Mouse (Mus musculus) hindbrain, embryonic 13.5 days (tissue): ENCODE measurements around the gene Snd1. TPM values are rescaled to one million over a fixed set of nuclear protein-coding genes. Genes with fewer than 3 reads are reported as not detected.
A peak's percentile ranks its signal among the peaks of the same experiment; 100 is the strongest.

Experiments
- ATAC-seq: fragments of 200-750 bp; cut with Nextera tagmentation; 2 replicates; pipeline ENCODE4 v1.8.0; 2017; ENCODE audit warnings: moderate TSS enrichment; ENCODE audit not compliant: low FRiP score
- H3K27ac ChIP-seq: fragments of 300-500 bp; sonication (generic); 2 replicates; pipeline ENCODE4 v1.5.1; 2015; ENCODE audit warnings: inconsistent platforms, mild to moderate bottlenecking, moderate library complexity
- H3K27me3 ChIP-seq: fragments of 300-500 bp; sonication (generic); 2 replicates; pipeline ENCODE4 v1.6.1; 2015; ENCODE audit warnings: mild to moderate bottlenecking, inconsistent platforms
- H3K36me3 ChIP-seq: fragments of 300-500 bp; sonication (generic); 2 replicates; pipeline ENCODE4 v1.6.1; 2015; ENCODE audit warnings: mild to moderate bottlenecking, inconsistent platforms
- H3K4me1 ChIP-seq: fragments of 300-500 bp; sonication (generic); replicated peaks from 2 replicates; pipeline ENCODE4 v1.6.1; 2015; ENCODE audit warnings: inconsistent platforms
- H3K4me2 ChIP-seq: fragments of 300-500 bp; sonication (generic); 2 replicates; pipeline ENCODE4 v1.6.1; 2015; ENCODE audit warnings: inconsistent platforms, mild to moderate bottlenecking, moderate library complexity
- H3K4me3 ChIP-seq: fragments of 300-500 bp; sonication (generic); 2 replicates; pipeline ENCODE4 v1.5.1; 2015; ENCODE audit warnings: mild to moderate bottlenecking, inconsistent platforms
- H3K9ac ChIP-seq: fragments of 300-500 bp; sonication (generic); 2 replicates; pipeline ENCODE4 v1.6.1; 2015; ENCODE audit warnings: mild to moderate bottlenecking, inconsistent platforms
- H3K9me3 ChIP-seq: fragments of 300-500 bp; sonication (generic); 2 replicates; pipeline ENCODE4 v1.6.1; 2016; ENCODE audit warnings: inconsistent platforms
- WGBS: fragments of 180-500 bp; shearing (Covaris S2); methylation state at CpG from one replicate; pipeline ENCODE4 v1.1.7; 2015; 5-methylcytosine and 5-hydroxymethylcytosine counted together
- polyA plus RNA-seq: library from polyadenylated mRNA; unstranded; fragments of >200 nt; fragmentation: Nextera tagmentation; extraction: Ambion mirVana; gene quantifications from 2 replicates; pipeline ENCODE4 v1.2.1, GENCODE M21; 2015

Gene Snd1
- polyA plus RNA-seq, 1 experiment from 2014 or later, result 81.2 TPM

DNA sequence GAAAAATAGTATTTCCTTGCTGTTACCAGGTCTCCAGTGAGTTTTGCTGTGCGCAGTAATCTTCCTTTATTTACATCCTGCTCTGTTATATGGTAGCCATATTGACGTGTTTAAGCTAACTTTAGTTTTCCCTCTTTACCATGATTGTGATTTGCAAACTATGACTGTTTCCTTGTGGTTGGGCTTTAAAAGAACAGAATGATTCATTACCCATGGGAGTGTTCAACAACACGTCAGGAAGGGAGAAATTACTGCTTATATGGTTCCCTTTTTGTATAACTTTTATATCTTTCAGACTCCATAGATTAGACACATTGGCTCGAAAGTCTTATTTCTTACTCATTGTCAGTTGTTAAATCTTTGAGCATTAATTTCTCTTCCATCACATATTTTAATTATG lies 138.5 kb downstream of the Snd1 start:
- no peaks in the 10 kb centered on the region for H3K36me3 ChIP-seq
- no peak overlapping the region for H3K4me2 ChIP-seq
- no peak overlapping the region for H3K27ac ChIP-seq
- no peak overlapping the region for H3K9ac ChIP-seq
- ATAC-seq, result no peak
- H3K27me3 ChIP-seq, result no peaks in the 10 kb centered on the region
- peaks cover 4% of the 10 kb centered on the region for H3K4me1 ChIP-seq
- H3K4me3 ChIP-seq, result no peak overlapping the region
- no peaks in the 10 kb centered on the region for H3K9me3 ChIP-seq
- WGBS, result 83% methylated on average over 4 of the region's 4 CpGs

DNA sequence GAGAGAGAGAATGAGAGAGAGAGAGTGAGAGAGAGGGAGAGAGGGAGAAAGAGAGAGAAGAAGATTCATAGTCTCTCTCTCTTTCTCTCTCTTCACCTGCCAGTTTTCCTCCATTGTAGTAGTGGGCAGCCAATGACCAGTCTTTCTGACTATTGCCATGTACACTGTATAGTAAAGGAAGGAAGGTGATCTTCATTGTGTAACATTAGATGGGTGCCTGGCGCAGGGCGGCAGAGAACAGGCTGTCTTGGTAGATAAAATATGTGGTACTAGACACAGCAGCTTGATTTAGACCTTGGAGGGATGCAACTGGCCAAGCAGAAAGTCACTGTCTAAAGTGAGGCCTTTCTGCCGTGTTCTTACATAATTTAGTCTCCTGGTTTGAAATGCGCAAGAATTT lies 139.9 kb downstream of the Snd1 start:
- H3K4me3 ChIP-seq, result no peak overlapping the region
- no peak overlapping the region for H3K4me2 ChIP-seq
- H3K9me3 ChIP-seq, result no peaks in the 10 kb centered on the region
- no peak overlapping the region for H3K27ac ChIP-seq
- WGBS, result 89% methylated on average over 4 of the region's 4 CpGs
- ATAC-seq, result no peak
- no peaks in the 10 kb centered on the region for H3K36me3 ChIP-seq
- H3K9ac ChIP-seq, result no peak overlapping the region
- no peaks in the 10 kb centered on the region for H3K27me3 ChIP-seq
- peaks cover 16% of the 10 kb centered on the region for H3K4me1 ChIP-seq

DNA sequence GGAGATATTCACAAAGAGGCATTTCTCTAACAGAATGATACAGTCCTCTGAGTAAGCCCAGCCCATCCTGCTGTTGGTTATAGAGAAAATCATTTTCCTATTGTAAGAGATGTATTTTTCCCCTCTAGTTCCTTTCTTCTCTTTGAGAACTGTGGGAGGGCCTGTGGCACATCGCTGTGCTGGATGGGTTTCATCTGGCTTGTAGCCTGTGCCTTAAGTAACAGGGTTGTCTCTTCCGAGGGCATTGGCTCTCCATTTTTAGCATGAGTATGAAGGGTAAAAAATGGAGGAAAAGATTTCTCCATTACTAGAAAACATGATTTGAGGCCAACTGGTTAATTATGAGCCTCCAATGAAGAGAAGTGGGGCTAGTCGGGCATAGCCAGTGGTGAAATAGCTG lies 140.5 kb downstream of the Snd1 start:
- no peaks in the 10 kb centered on the region for H3K36me3 ChIP-seq
- ATAC-seq, result no peak
- H3K9me3 ChIP-seq, result no peaks in the 10 kb centered on the region
- peaks cover 16% of the 10 kb centered on the region for H3K4me1 ChIP-seq
- H3K27me3 ChIP-seq, result no peaks in the 10 kb centered on the region
- no peak overlapping the region for H3K4me2 ChIP-seq
- H3K27ac ChIP-seq, result no peak overlapping the region
- no peak overlapping the region for H3K9ac ChIP-seq
- WGBS, result 82% methylated on average over 3 of the region's 3 CpGs
- no peak overlapping the region for H3K4me3 ChIP-seq

DNA sequence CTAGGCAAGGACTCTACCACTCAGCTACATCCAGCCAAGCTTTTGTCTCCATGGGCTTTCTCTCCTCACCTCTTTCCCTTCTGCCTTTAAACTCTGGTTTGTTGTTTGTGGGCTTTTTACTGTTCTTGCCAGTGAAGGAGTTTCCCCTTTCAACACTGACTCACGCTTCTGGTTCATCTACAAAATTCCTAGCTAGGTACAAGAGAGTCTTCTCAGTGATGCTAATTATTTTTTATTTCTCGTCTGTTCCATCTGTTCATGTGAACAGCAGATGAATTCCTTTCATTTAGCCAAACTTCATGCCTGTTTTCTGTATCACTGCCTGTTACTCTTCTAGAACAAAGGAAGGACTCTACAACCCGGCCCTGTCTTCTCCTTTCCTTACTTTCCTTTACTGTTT lies 141.0 kb downstream of the Snd1 start:
- Histone ChIP-seq H3K4me3 (no peak overlapping the region), H3K27me3 (no peaks in the 10 kb centered on the region), H3K9me3 (no peaks in the 10 kb centered on the region), H3K27ac (no peak overlapping the region), H3K4me1 (peaks cover 16% of the 10 kb centered on the region), H3K4me2 (no peak overlapping the region), H3K36me3 (no peaks in the 10 kb centered on the region), H3K9ac (no peak overlapping the region)
- WGBS, result 38% methylated on average over 3 of the region's 3 CpGs
- ATAC-seq, result no peak

DNA sequence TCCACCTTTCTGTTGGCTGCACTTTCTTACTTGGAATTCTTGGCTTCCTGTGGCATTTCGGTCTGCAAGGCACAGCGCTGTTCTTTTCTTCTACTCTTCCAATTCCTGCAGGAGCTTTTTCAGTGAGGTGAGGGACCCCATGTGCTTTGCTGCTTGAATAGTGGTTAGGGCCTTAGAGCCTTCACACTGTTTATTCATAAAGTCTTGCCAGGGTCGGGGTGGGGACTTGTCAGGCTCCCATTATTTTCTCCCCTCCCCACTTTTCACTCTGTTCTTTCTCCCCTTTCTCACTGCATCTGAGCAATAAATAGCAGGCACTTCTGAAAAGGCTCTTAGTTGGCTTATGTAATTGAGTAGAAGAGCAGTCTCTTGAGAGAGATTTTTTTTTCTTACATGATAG lies 143.4 kb downstream of the Snd1 start:
- Histone ChIP-seq H3K9me3 (no peaks in the 10 kb centered on the region), H3K27ac (no peak overlapping the region), H3K4me3 (no peak overlapping the region), H3K27me3 (no peaks in the 10 kb centered on the region), H3K36me3 (no peaks in the 10 kb centered on the region), H3K4me1 (peaks cover 16% of the 10 kb centered on the region), H3K4me2 (no peak overlapping the region), H3K9ac (no peak overlapping the region)
- ATAC-seq, result no peak
- 52% methylated on average over 3 of the region's 3 CpGs for WGBS

DNA sequence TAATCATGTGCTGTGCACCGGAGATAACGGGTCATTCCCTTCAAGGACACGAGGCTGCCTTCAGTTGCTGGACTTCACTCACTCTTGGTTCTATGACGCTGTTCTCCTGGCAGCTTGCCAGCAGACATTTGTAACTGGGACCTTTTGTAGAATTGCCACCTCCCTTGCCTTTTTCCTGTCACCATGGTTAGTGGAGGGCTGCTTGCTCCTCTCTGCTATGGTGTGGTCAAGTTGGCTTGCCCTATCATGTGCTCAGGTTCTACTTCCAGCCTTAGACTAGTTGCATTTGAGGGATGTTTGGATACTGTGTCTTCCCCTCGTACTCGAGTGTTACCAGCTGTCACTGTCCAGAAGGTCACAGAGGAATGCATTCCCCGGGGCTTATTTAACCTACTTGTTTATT lies 143.8 kb downstream of the Snd1 start:
- Histone ChIP-seq H3K9ac (no peak overlapping the region), H3K27me3 (no peaks in the 10 kb centered on the region), H3K9me3 (no peaks in the 10 kb centered on the region), H3K4me3 (no peak overlapping the region), H3K27ac (no peak overlapping the region), H3K36me3 (no peaks in the 10 kb centered on the region), H3K4me2 (no peak overlapping the region), H3K4me1 (peaks cover 16% of the 10 kb centered on the region)
- WGBS, result 33% methylated on average over 7 of the region's 7 CpGs
- peak; percentile 55; the same call in 1 of the 2 replicates for ATAC-seq

DNA sequence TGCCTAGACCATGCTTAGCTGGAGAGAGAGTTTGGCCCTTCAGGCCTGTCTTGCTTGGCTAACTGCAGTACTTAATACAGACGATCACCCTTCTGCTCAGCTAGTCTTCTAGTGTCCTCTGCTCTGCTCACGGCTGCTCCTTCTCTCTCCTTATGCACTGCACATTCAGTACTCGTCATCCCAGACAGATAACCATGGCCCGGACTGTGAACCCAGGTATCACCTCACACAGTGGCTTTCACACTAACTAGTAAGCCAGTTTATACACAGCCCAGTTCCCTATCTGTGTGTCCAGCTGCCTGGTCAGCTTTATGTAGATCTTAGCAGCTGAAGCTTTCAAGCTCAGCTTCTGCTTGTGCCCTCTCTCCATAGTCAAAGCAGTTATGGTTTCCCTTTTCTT lies 146.5 kb downstream of the Snd1 start:
- H3K9ac ChIP-seq, result no peak overlapping the region
- H3K4me2 ChIP-seq, result no peak overlapping the region
- H3K4me1 ChIP-seq, result peaks cover 16% of the 10 kb centered on the region
- H3K27me3 ChIP-seq, result no peaks in the 10 kb centered on the region
- H3K9me3 ChIP-seq, result no peaks in the 10 kb centered on the region
- no peak overlapping the region for H3K4me3 ChIP-seq
- H3K36me3 ChIP-seq, result no peaks in the 10 kb centered on the region
- H3K27ac ChIP-seq, result no peak overlapping the region
- WGBS, result 90% methylated on average over 4 of the region's 4 CpGs
- no peak for ATAC-seq

DNA sequence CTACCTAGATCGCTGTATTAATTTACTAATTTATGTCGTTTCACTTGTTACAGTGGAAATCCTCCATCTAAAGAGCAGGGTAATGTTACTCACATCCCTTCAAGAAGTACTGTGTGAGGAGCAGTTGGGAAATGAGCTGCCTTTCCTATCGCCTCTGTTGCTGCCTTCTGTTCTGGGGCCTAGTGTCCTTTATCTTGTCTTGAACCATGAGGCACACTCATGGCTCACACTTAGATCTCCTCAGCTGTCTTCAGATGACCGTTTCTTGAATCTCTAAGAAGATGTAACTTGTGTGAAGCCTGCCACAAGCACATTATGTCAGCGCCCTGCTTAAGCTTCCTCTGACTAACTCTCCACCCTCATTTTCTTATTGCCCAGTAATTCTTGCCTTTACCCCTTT lies 147.0 kb downstream of the Snd1 start:
- H3K4me2 ChIP-seq, result no peak overlapping the region
- no peak overlapping the region for H3K9ac ChIP-seq
- H3K4me3 ChIP-seq, result no peak overlapping the region
- 0 out of 2 replicates have a peak overlapping the region, but pooled peaks have one; percentile 18 for H3K27ac ChIP-seq
- WGBS, result 96% methylated on average over 5 of the region's 5 CpGs
- no peaks in the 10 kb centered on the region for H3K36me3 ChIP-seq
- no peaks in the 10 kb centered on the region for H3K27me3 ChIP-seq
- peaks cover 16% of the 10 kb centered on the region for H3K4me1 ChIP-seq
- ATAC-seq, result no peak
- no peaks in the 10 kb centered on the region for H3K9me3 ChIP-seq

DNA sequence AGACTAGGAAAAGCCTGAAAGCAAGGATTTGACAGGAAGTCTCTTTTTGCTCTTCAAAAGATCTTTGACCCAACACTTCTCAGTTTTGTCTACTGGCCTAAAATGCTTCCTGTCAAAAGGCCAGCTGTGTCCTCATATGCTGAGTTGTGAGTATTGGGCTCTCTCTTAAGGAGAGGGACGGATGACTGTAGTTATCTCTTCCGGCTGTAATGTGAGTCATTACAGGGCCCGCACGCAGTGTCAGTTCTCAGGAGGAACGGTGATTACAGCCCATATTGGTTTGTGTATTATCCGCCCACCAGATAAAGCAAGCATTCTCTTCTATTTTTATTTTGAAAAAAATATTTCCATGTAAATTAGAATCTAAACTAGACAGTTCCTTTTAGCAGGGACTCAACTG lies 147.6 kb downstream of the Snd1 start:
- Histone ChIP-seq H3K36me3 (no peaks in the 10 kb centered on the region), H3K4me2 (no peak overlapping the region), H3K9me3 (no peaks in the 10 kb centered on the region), H3K27me3 (no peaks in the 10 kb centered on the region), H3K4me3 (no peak overlapping the region), H3K27ac (no peak overlapping the region), H3K4me1 (peaks cover 16% of the 10 kb centered on the region), H3K9ac (no peak overlapping the region)
- ATAC-seq, result no peak
- WGBS, result 83% methylated on average over 6 of the region's 6 CpGs

DNA sequence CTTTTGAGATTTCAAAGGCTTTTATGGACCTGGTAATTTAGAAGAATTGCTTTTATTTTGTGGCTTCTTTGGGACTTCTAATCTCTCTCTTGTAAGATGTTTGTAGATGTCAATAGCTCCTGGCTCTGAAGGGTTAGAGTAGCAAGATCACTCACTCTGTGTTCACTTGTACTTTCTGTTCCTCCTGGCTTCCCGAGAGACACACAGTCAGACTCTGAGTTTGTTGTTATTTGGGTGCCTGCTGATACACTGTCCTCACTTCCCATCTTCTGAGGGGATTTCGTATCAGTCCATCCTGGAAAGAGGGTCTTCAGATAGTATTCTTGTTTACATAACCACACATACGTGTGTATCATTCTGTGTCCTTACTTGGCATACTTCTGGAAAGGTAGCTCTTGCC lies 148.0 kb downstream of the Snd1 start:
- Histone ChIP-seq H3K4me2 (no peak overlapping the region), H3K27ac (no peak overlapping the region), H3K27me3 (no peaks in the 10 kb centered on the region), H3K9ac (no peak overlapping the region), H3K4me1 (peaks cover 19% of the 10 kb centered on the region), H3K36me3 (no peaks in the 10 kb centered on the region), H3K4me3 (no peak overlapping the region), H3K9me3 (no peaks in the 10 kb centered on the region)
- 89% methylated on average over 3 of the region's 3 CpGs for WGBS
- no peak for ATAC-seq

DNA sequence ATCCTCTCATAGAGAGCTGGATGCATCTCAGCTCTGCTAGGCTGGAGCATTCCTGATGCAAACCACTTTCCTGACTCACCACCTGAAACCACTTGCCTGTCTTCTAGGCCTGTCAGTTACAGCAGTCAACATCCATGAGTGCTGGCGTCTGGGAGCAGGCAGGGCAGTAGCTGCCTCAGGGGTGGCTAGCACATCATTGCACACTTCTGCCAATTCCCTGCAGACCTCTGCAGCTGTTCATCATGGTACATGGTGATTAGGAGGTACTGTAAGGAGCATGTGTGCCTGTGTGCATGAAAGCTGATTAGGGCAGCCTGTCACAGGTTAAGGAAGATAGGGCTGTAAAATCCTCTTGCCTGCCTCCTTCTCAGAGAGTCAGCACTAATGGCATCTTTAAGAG lies 153.5 kb downstream of the Snd1 start:
- 32% methylated on average over 1 of the region's 1 CpGs for WGBS
- peak; percentile 79 for ATAC-seq
- no peak overlapping the region for H3K4me2 ChIP-seq
- no peaks in the 10 kb centered on the region for H3K36me3 ChIP-seq
- H3K9me3 ChIP-seq, result no peaks in the 10 kb centered on the region
- no peaks in the 10 kb centered on the region for H3K27me3 ChIP-seq
- H3K4me3 ChIP-seq, result no peak overlapping the region
- peak overlapping the region; percentile 66 for H3K27ac ChIP-seq
- peaks cover 30% of the 10 kb centered on the region for H3K4me1 ChIP-seq
- no peak overlapping the region for H3K9ac ChIP-seq

DNA sequence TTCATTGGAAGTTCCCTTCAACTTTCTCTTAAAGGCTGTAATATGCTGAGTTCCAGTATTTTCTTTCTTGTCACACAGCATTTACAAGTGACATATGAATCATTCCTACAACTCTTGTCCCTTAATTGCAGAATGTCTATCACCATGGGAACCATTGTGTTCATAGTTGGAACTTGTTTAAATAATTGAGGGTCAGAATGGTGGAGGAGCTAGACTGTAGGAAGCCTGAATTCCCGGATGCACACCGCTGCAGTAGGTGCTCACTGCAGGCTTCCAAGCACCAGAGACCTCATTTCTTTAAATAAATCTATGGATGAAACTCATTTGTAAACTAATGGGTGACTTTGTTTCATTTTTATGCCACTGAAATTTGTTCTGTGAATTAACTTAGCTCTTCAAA lies 154.9 kb downstream of the Snd1 start:
- 30% methylated on average over 2 of the region's 2 CpGs for WGBS
- H3K9me3 ChIP-seq, result no peaks in the 10 kb centered on the region
- H3K27ac ChIP-seq, result no peak overlapping the region
- ATAC-seq, result no peak
- H3K27me3 ChIP-seq, result no peaks in the 10 kb centered on the region
- H3K4me1 ChIP-seq, result peaks cover 41% of the 10 kb centered on the region
- no peak overlapping the region for H3K9ac ChIP-seq
- H3K4me3 ChIP-seq, result no peak overlapping the region
- no peaks in the 10 kb centered on the region for H3K36me3 ChIP-seq
- no peak overlapping the region for H3K4me2 ChIP-seq

DNA sequence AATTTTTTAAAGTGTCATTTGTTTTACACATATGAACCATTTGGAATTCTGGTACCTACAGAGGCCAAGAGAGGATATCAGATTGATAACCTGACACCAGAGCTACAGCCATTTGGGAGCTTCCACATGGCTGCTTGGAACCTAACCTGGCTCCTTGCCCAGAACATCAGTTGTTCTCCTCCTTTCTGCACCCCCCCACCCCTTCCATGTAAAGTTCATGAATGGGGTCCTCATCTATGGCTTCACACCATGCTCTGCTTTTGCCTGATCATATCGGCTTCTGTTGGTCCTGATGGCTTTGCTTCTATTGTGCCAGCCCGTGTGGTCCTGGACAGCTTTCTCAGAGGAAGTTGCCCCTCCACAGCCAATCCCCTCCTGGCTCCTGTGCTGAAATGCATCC lies 156.0 kb downstream of the Snd1 start:
- 74% methylated on average over 2 of the region's 2 CpGs for WGBS
- Histone ChIP-seq H3K27ac (no peak overlapping the region), H3K9ac (no peak overlapping the region), H3K27me3 (no peaks in the 10 kb centered on the region), H3K4me1 (peaks cover 45% of the 10 kb centered on the region), H3K4me3 (no peak overlapping the region), H3K4me2 (no peak overlapping the region), H3K9me3 (no peaks in the 10 kb centered on the region), H3K36me3 (no peaks in the 10 kb centered on the region)
- ATAC-seq, result no peak

DNA sequence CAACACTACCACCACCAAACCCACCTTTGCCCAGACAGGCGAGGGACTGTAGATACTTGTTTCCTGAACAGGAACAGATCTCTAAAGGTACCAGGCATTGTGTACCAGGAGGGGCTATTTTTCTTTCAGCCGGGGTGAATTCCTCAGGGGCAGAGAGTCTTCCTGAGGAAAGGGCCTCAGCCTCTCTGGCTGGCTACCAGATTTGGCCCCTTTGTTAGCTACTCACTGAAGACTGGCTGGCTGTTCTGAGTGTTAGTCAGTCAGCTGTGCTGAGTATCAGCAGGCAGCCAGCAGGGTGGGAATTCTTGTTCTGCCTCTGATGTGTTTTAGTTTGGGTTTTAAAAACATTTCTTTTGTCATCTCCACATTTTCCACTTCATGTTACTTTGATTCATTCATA lies 158.2 kb downstream of the Snd1 start:
- H3K27me3 ChIP-seq, result no peaks in the 10 kb centered on the region
- H3K4me2 ChIP-seq, result no peak overlapping the region
- H3K36me3 ChIP-seq, result no peaks in the 10 kb centered on the region
- ATAC-seq, result no peak
- peaks cover 51% of the 10 kb centered on the region for H3K4me1 ChIP-seq
- WGBS, result 34% methylated on average over 2 of the region's 2 CpGs
- H3K9me3 ChIP-seq, result no peaks in the 10 kb centered on the region
- H3K9ac ChIP-seq, result no peak overlapping the region
- H3K27ac ChIP-seq, result peak overlapping the region; percentile 8; the same call in 1 of the 2 replicates
- H3K4me3 ChIP-seq, result no peak overlapping the region
